Mouse (Mus musculus) embryonic facial prominence, embryonic 11.5 days (tissue): ENCODE data around the gene Mafg. TPM values are rescaled to one million over a fixed set of nuclear protein-coding genes. Genes with fewer than 3 reads are reported as not detected.
A peak's percentile ranks its signal among the peaks of the same experiment; 100 is the strongest.

Experiments used
- ATAC-seq: fragments of 200-750 bp; cut with Nextera tagmentation; replicated peaks from 2 replicates; pipeline ENCODE4 v1.8.0; 2017; ENCODE audit warnings: low read depth; ENCODE audit not compliant: insufficient number of reproducible peaks, low FRiP score, low TSS enrichment
- DNase-seq: peaks from one replicate; pipeline ENCODE4 v3.0.0-alpha.2; 2015; ENCODE audit warnings: low spot score
- H3K27ac ChIP-seq: fragments of 300-500 bp; sonication (generic); replicated peaks from 2 replicates; pipeline ENCODE4 v1.5.1; 2014; ENCODE audit warnings: mild to moderate bottlenecking, low read depth, low read length, control low read depth
- H3K27me3 ChIP-seq: fragments of 300-500 bp; sonication (generic); 2 replicates; pipeline ENCODE4 v1.6.1; 2014; ENCODE audit warnings: mild to moderate bottlenecking, low read length, moderate library complexity, mixed read lengths; ENCODE audit not compliant: control insufficient read depth, insufficient read depth
- H3K36me3 ChIP-seq: fragments of 300-500 bp; sonication (generic); replicated peaks from 2 replicates; pipeline ENCODE4 v1.6.1; 2014; ENCODE audit warnings: low read depth, mild to moderate bottlenecking, low read length, moderate library complexity, mixed read lengths; ENCODE audit not compliant: control insufficient read depth, insufficient read depth
- H3K4me1 ChIP-seq: fragments of 300-500 bp; sonication (generic); 2 replicates; pipeline ENCODE4 v1.6.1; 2014; ENCODE audit warnings: low read length, mixed read lengths; ENCODE audit not compliant: control insufficient read depth, insufficient read depth
- H3K4me2 ChIP-seq: fragments of 300-500 bp; sonication (generic); 2 replicates; pipeline ENCODE4 v1.6.1; 2014; ENCODE audit warnings: low read depth, mild to moderate bottlenecking, control low read depth, low read length, moderate library complexity
- H3K4me3 ChIP-seq: fragments of 300-500 bp; sonication (generic); 2 replicates; pipeline ENCODE4 v1.5.1; 2014; ENCODE audit warnings: low read depth, low read length, control low read depth
- H3K9ac ChIP-seq: fragments of 300-500 bp; sonication (generic); replicated peaks from 2 replicates; pipeline ENCODE4 v1.6.1; 2014; ENCODE audit warnings: mild to moderate bottlenecking, control low read depth, low read length
- H3K9me3 ChIP-seq: fragments of 300-500 bp; sonication (generic); replicated peaks from 2 replicates; pipeline ENCODE4 v1.6.1; 2016; ENCODE audit warnings: mild to moderate bottlenecking, low read length, inconsistent platforms, mixed read lengths; ENCODE audit not compliant: control insufficient read depth
- WGBS: fragments of 180-500 bp; shearing (Covaris S2); extraction: QIAGEN DNeasy Blood & Tissue Kit; methylation state at CpG from one replicate; pipeline ENCODE4 v1.1.7; 2014; 5-methylcytosine and 5-hydroxymethylcytosine counted together
- polyA plus RNA-seq: library from polyadenylated mRNA; unstranded; fragments of >200 nt; fragmentation: Nextera tagmentation; extraction: Ambion mirVana; gene quantifications from 2 replicates; pipeline ENCODE4 v1.2.1, GENCODE M21; 2014

Gene Mafg
- polyA plus RNA-seq, 1 experiment from 2014 or later: 16.7 TPM

- peak overlapping the region; percentile 89; the same call in 1 of the 2 replicates for H3K27ac ChIP-seq
- H3K4me1 ChIP-seq: peaks cover 14% of the 10 kb centered on the region
- 62% methylated on average over 7 of the region's 7 CpGs for WGBS
- peak overlapping the region; percentile 90 for H3K4me2 ChIP-seq
- H3K9me3 ChIP-seq: peaks cover 3% of the 10 kb centered on the region
- peak overlapping the region; percentile 95 for H3K9ac ChIP-seq
- no peak for ATAC-seq
- peak overlapping the region; percentile 94 for H3K4me3 ChIP-seq
- peaks cover 17% of the 10 kb centered on the region for H3K36me3 ChIP-seq
- no peaks in the 10 kb centered on the region for H3K27me3 ChIP-seq
- no peak for DNase-seq
Measured at GRCm38 (mm10) chr11:120580190-120580589, 53.2 kb downstream of the Mafg start.

- Histone ChIP-seq H3K9ac (peak overlapping the region; percentile 95), H3K4me1 (peaks cover 14% of the 10 kb centered on the region), H3K27ac (no peak overlapping the region), H3K4me3 (peak overlapping the region; percentile 94), H3K27me3 (no peaks in the 10 kb centered on the region), H3K9me3 (peaks cover 3% of the 10 kb centered on the region), H3K4me2 (peak overlapping the region; percentile 90), H3K36me3 (peaks cover 17% of the 10 kb centered on the region)
- ATAC-seq (no peak), DNase-seq (peak; percentile 93)
- 61% methylated on average over 15 of the region's 15 CpGs for WGBS
Measured at GRCm38 (mm10) chr11:120579316-120580107, 53.9 kb downstream of the Mafg start.

DNA sequence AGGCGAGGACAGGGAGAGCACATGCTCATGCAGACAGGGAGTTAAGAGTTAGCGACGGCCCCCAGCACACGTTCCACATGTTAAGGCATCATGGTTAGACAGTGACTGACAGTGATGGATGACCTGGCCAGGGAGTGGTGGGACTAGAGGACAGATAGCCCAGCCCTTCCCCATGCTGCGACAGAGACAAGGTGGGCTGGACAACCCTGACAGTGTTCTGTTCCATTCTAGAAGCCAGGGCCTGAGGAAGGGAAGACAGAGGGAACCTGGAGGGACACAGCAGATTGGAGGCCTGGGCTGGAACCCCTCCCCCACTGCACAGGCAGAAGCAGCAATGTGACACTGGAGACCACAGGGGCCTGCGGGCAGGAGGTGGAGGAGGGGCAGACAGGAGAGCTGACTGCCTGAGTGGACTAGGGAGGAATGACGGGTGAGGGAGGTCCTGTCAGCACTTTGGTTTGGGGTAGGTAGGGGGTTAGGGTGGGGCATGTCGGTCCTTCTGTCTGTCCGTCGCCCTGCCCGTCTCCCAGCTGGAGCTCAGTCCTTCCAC is 54.6 kb downstream of the Mafg start:
- H3K4me3 ChIP-seq: no peak overlapping the region
- peaks cover 14% of the 10 kb centered on the region for H3K36me3 ChIP-seq
- no peak overlapping the region for H3K27ac ChIP-seq
- no peaks in the 10 kb centered on the region for H3K27me3 ChIP-seq
- DNase-seq (no peak), ATAC-seq (no peak)
- no peak overlapping the region for H3K4me2 ChIP-seq
- 77% methylated on average over 11 of the region's 11 CpGs for WGBS
- peaks cover 14% of the 10 kb centered on the region for H3K4me1 ChIP-seq
- H3K9me3 ChIP-seq: no peaks in the 10 kb centered on the region; the same call in 1 of the 2 replicates
- peak overlapping the region; percentile 13; the same call in 1 of the 2 replicates for H3K9ac ChIP-seq

DNA sequence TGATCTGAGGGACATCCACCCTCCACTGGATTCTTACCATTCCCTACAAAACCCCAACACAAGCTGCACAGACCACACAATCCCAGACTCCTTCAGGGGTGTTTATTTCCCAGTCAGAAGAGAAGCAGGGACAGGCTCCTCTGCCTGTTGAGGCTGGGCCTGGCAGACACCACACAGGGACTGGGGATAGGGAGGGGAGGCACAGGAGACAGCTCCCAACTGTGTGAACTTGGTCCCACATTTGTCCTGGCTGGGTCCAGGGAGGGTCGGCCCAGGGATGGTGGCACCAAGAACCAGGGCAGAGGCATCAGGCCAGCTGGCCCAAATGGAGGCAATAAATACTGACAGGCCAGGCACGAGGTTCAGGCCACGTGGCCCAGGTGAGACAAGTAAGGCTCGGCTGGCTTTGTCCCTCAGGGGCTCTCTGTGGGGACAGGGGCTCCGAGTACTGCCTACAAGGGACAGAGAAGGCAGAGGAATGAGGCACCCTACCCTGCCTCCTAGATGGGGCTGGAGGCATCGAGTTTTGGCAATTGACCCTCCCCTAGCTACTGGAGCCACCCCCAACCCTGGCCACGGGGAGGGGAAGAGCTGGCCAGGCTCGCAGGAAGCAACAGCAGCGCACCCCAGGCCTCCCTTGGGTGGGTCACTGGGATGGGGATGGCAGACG is 55.2 kb downstream of the Mafg start:
- Histone ChIP-seq H3K4me2 (no peak overlapping the region), H3K4me1 (peaks cover 14% of the 10 kb centered on the region), H3K27ac (no peak overlapping the region), H3K36me3 (peaks cover 14% of the 10 kb centered on the region), H3K27me3 (no peaks in the 10 kb centered on the region), H3K9ac (no peak overlapping the region), H3K4me3 (no peak overlapping the region), H3K9me3 (no peaks in the 10 kb centered on the region)
- WGBS: 86% methylated on average over 10 of the region's 10 CpGs
- DNase-seq (no peak), ATAC-seq (no peak)

DNA sequence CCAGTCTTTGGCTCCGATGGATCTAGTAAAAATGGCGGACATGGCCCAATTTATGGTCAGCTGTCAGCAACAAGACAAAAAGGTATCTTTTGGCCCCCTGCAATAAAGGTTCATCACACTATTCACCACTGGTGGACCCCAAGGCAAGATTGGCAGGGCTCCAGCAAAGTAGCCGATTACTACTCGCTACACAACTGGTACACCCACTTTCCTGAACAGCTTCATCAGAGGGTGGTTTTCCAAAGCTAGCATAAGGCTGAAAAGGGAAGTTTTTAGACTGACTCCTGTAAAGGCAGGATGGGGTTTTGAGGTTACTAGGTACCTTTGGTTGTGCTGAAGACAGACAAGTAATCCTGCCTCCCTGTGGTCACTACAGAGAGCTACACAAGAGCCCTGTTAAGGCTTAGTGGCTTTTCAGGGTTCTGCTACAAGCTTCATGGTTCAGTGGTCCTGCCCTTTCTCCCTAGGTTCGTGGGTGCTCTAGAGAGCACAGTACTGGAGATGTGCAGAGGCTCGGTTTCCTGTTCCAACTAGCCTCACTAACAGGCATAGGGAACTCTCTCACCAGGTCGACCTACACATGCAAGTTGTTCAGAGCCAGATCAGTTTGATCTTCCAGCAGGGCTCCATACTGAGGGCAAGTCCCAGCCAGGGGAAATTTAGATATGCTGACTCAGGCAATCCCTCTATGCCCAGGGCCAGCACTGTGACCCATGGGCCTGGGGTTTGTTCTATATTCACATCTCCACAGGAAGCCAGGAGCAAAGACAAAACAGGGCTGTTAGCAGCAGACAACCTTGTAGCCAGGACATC is 56.0 kb downstream of the Mafg start:
- Histone ChIP-seq H3K4me3 (no peak overlapping the region), H3K4me2 (no peak overlapping the region), H3K36me3 (peaks cover 14% of the 10 kb centered on the region), H3K4me1 (peaks cover 14% of the 10 kb centered on the region), H3K27me3 (no peaks in the 10 kb centered on the region), H3K9me3 (no peaks in the 10 kb centered on the region), H3K27ac (no peak overlapping the region), H3K9ac (no peak overlapping the region)
- WGBS: 86% methylated on average over 7 of the region's 7 CpGs
- DNase-seq (no peak), ATAC-seq (no peak)

DNA sequence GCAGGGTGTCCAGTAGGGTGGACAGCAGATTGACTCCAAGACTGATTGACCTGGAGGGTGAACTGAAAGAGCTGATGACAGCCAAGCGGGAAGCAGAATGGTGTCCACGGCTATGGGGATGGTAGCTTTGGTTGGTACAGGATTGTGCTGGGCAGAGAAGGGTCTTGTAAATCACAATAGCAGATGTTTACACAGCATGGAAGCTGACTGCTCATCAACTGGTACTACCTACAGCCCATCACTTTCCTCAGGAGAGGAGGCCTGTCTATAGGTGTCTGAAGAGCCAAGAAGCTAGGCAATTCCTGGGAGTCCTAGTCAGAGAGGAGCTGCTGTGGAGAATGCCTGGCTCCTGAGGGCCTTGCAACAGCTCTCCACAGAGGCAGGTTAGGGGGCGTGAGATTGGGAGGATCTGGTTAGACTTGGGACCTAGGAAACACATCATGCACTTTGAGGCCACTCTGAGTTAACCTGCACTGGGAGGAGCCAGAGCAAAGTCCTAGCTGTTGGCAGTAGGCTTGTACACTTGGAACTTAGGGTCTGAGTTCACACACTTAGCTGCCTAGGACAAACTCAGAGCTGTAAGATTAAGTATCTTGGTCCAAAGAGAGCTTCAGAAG is 56.9 kb downstream of the Mafg start:
- no peak overlapping the region for H3K4me3 ChIP-seq
- H3K4me1 ChIP-seq: peaks cover 14% of the 10 kb centered on the region
- no peak overlapping the region for H3K4me2 ChIP-seq
- 82% methylated on average over 3 of the region's 3 CpGs for WGBS
- no peak overlapping the region for H3K27ac ChIP-seq
- H3K27me3 ChIP-seq: no peaks in the 10 kb centered on the region
- no peaks in the 10 kb centered on the region for H3K9me3 ChIP-seq
- ATAC-seq (no peak), DNase-seq (no peak)
- no peak overlapping the region for H3K9ac ChIP-seq
- H3K36me3 ChIP-seq: peaks cover 14% of the 10 kb centered on the region

- ATAC-seq: no peak
- Histone ChIP-seq H3K4me2 (no peak overlapping the region), H3K36me3 (peaks cover 18% of the 10 kb centered on the region), H3K27ac (no peak overlapping the region), H3K4me1 (peaks cover 17% of the 10 kb centered on the region), H3K4me3 (no peak overlapping the region), H3K9me3 (no peaks in the 10 kb centered on the region), H3K27me3 (no peaks in the 10 kb centered on the region), H3K9ac (no peak overlapping the region)
- DNase-seq: no peak
Measured at GRCm38 (mm10) chr11:120575940-120576339, 57.5 kb downstream of the Mafg start.
